Mouse (Mus musculus): ENCODE data around the gene Tex22.

- no peak for TF ChIP-seq CTCF (IDR thresholded peaks at IDR 0.05; ENCODE audit: borderline replicate concordance, insufficient read depth, low read length)
- no peak for TF ChIP-seq POLR2A (IDR thresholded peaks at IDR 0.05; ENCODE audit: low read depth, low read length)
Observed at GRCm38 (mm10) chr12:113030993-113031392, 43.3 kb upstream of the Tex22 start.

All from embryonic fibroblast, embryonic 13.5 days (primary cell).